Mouse (Mus musculus) hematopoietic multipotent progenitor cell, adult 10-12 weeks (in vitro differentiated cells): ENCODE measurements around the gene Fkbp15. TPM values are rescaled to one million over a fixed set of nuclear protein-coding genes. Genes with fewer than 3 reads are reported as not detected.

Source experiments
- polyA plus RNA-seq: library from polyadenylated mRNA; stranded (reverse); fragments of >175 nt; gene quantifications from 2 replicates; pipeline ENCODE4 v1.2.3, GENCODE M21; 2012; ENCODE audit warnings: low replicate concordance

The Fkbp15 gene
- polyA plus RNA-seq = 27.5 and 38.7 TPM in 2 replicates

GRCm38 (mm10) chr4:62360088-62360804 is at the start of gene Fkbp15, which contains the start of gene Slc31a1:
TSS of gene Fkbp15 (minus strand) at chr4:62360548.
TSS of gene Slc31a1 (plus strand) at chr4:62360727.

GRCm38 (mm10) chr4:62408601-62409282 is 48.4 kb upstream of the Fkbp15 start, which contains the start of the genes Cdc26 and Prpf4:
TSS of gene Cdc26 (minus strand) at chr4:62408642.
TSS of gene Prpf4 (plus strand) at chr4:62408797.

GRCm38 (mm10) chr4:62262276-62262675 is 98.1 kb downstream of the Fkbp15 start, which contains the start of gene Slc31a2:
TSS of gene Slc31a2 (plus strand) at chr4:62262562.

Other genes with a start within 250 kb of the Fkbp15 start
- gene Mup21, start 209.7 kb downstream of the Fkbp15 start, polyA plus RNA-seq = not detected in 2 replicates
- not detected in 2 replicates for gene Zfp37, start 129.5 kb downstream of the Fkbp15 start, polyA plus RNA-seq
- gene Slc31a2, start 98.0 kb downstream of the Fkbp15 start, polyA plus RNA-seq = 1.5 and 1.8 TPM in 2 replicates
- gene Slc31a1, start 179 bp upstream of the Fkbp15 start, polyA plus RNA-seq = 0.66 and 1.5 TPM in 2 replicates
- gene Cdc26, start 48.1 kb upstream of the Fkbp15 start, polyA plus RNA-seq = 3.3 and 25.3 TPM in 2 replicates
- 2.5 TPM in 2 replicates for gene Prpf4, start 48.2 kb upstream of the Fkbp15 start, polyA plus RNA-seq
- 0.56 TPM in 1 of 2 replicates, not detected in the other for gene Rnf183, start 74.7 kb upstream of the Fkbp15 start, polyA plus RNA-seq
- gene Wdr31, start 110.3 kb upstream of the Fkbp15 start, polyA plus RNA-seq = 0.48 TPM in 1 of 2 replicates, not detected in the other
- 1.7 and 4.5 TPM in 2 replicates for gene Bspry, start 119.5 kb upstream of the Fkbp15 start, polyA plus RNA-seq
- 0.45 and 2.9 TPM in 2 replicates for gene Hdhd3, start 142.9 kb upstream of the Fkbp15 start, polyA plus RNA-seq
- 80.4 and 309 TPM in 2 replicates for gene Alad, start 159.4 kb upstream of the Fkbp15 start, polyA plus RNA-seq
- gene Pole3, start 164.5 kb upstream of the Fkbp15 start, polyA plus RNA-seq = 9.5 and 15.9 TPM in 2 replicates
- not detected in 2 replicates for gene 4933430I17Rik, start 164.8 kb upstream of the Fkbp15 start, polyA plus RNA-seq
- gene Rgs3, start 199.3 kb upstream of the Fkbp15 start, polyA plus RNA-seq = 278 and 880 TPM in 2 replicates